Mouse (Mus musculus): ENCODE measurements at regions not wholly inside any gene's neighbourhood (a gene's known extent, or its start where the extent isn't known, plus 50 kb on each side); places are given as distances from the start of the nearest gene placed in this dataset.

GRCm38 (mm10) chr10:68875641-68876040 is 152.2 kb downstream of the Tmem26 start:
- TF ChIP-seq CTCF (IDR thresholded peaks at IDR 0.05; ENCODE audit: extremely low read depth, insufficient read length, insufficient replicate concordance, low read depth, low read length) = no peak
- TF ChIP-seq POLR2A (IDR thresholded peaks at IDR 0.05; ENCODE audit: low read depth, low read length) = no peak
